Mouse (Mus musculus): ENCODE results near the gene Ipo7. TPM values are rescaled to one million over a fixed set of nuclear protein-coding genes. Genes with fewer than 3 reads are reported as not detected.

The Ipo7 gene
- polyA plus RNA-seq, 2 experiments from 2014 or later, result 24.0 to 33.0 TPM

Other genes starting within 250 kb of the Ipo7 start
- under 1 TPM; 0.30 to 0.73 TPM for gene Nrip3, start 236.2 kb upstream of the Ipo7 start, polyA plus RNA-seq (2017; shearing (Covaris generic))
- not detected for gene Scube2, start 152.6 kb upstream of the Ipo7 start, polyA plus RNA-seq (2017; shearing (Covaris generic))
- gene Dennd5a, start 57.8 kb upstream of the Ipo7 start, polyA plus RNA-seq (2017; shearing (Covaris generic)), result 10 to 100 TPM; 23.4 to 27.6 TPM
- 10 to 100 TPM; 35.0 to 39.5 TPM for gene Tmem41b, start 31.3 kb upstream of the Ipo7 start, polyA plus RNA-seq (2017; shearing (Covaris generic))
- 10 to 100 TPM; 42.5 to 50.0 TPM for gene Zfp143, start 42.9 kb downstream of the Ipo7 start, polyA plus RNA-seq (2017; shearing (Covaris generic))
- gene Wee1, start 103.8 kb downstream of the Ipo7 start, polyA plus RNA-seq (2017; shearing (Covaris generic)), result 1 to 10 TPM in 1 of 2 experiments, under 1 TPM in 1; 0.96 to 1.8 TPM
- 10 to 100 TPM; 55.9 to 89.2 TPM for gene Swap70, start 203.4 kb downstream of the Ipo7 start, polyA plus RNA-seq (2017; shearing (Covaris generic))